Mouse (Mus musculus) limb, embryonic 15.5 days (tissue): Measurements from ENCODE around the gene Zscan12. TPM values are rescaled to one million over a fixed set of nuclear protein-coding genes. Genes with fewer than 3 reads are reported as not detected.
"Not testable (repeated sequence)": the region's sequence is repeated elsewhere in the genome, so short reads cannot be mapped to it uniquely, and the experiment has no call there.

Source experiments
- ATAC-seq: fragments of 200-750 bp; cut with Nextera tagmentation; 2 replicates; pipeline ENCODE4 v1.8.0; 2017; ENCODE audit warnings: low read depth, moderate TSS enrichment; ENCODE audit not compliant: insufficient number of reproducible peaks, low FRiP score, low TSS enrichment
- H3K27ac ChIP-seq: fragments of 300-500 bp; sonication (generic); 2 replicates; pipeline ENCODE4 v1.5.1; 2015; ENCODE audit warnings: moderate library complexity, mild to moderate bottlenecking, inconsistent platforms
- H3K27me3 ChIP-seq: fragments of 300-500 bp; sonication (generic); 2 replicates; pipeline ENCODE4 v1.6.1; 2015; ENCODE audit warnings: inconsistent platforms
- H3K36me3 ChIP-seq: fragments of 300-500 bp; sonication (generic); 2 replicates; pipeline ENCODE4 v1.6.1; 2015; ENCODE audit warnings: inconsistent platforms
- H3K4me1 ChIP-seq: fragments of 300-500 bp; sonication (generic); 2 replicates; pipeline ENCODE4 v1.6.1; 2015; ENCODE audit warnings: inconsistent platforms
- H3K4me2 ChIP-seq: fragments of 300-500 bp; sonication (generic); 2 replicates; pipeline ENCODE4 v1.6.1; 2015; ENCODE audit warnings: mild to moderate bottlenecking, inconsistent platforms
- H3K4me3 ChIP-seq: fragments of 300-500 bp; sonication (generic); 2 replicates; pipeline ENCODE4 v1.5.1; 2015; ENCODE audit warnings: mild to moderate bottlenecking, inconsistent platforms
- H3K9ac ChIP-seq: fragments of 300-500 bp; sonication (generic); 2 replicates; pipeline ENCODE4 v1.6.1; 2015; ENCODE audit warnings: inconsistent platforms
- H3K9me3 ChIP-seq: fragments of 300-500 bp; sonication (generic); 2 replicates; pipeline ENCODE4 v1.6.1; 2016; ENCODE audit warnings: inconsistent platforms
- WGBS: fragments of 180-500 bp; shearing (Covaris S2); methylation state at CpG from one replicate; pipeline ENCODE4 v1.1.7; 2015; 5-methylcytosine and 5-hydroxymethylcytosine counted together
- polyA plus RNA-seq: library from polyadenylated mRNA; unstranded; fragments of >200 nt; fragmentation: Nextera tagmentation; extraction: Ambion mirVana; gene quantifications from 2 replicates; pipeline ENCODE4 v1.2.1, GENCODE M21; 2015

Zscan12 gene
- polyA plus RNA-seq, 1 experiment from 2014 or later, result 10.2 TPM

- no peaks in the 10 kb centered on the region for H3K9me3 ChIP-seq
- ATAC-seq, result no peak
- H3K4me2 ChIP-seq, result no peak overlapping the region
- no peaks in the 10 kb centered on the region for H3K36me3 ChIP-seq
- H3K27me3 ChIP-seq, result no peaks in the 10 kb centered on the region
- H3K4me1 ChIP-seq, result no peaks in the 10 kb centered on the region
- no peak overlapping the region for H3K9ac ChIP-seq
- no peak overlapping the region for H3K4me3 ChIP-seq
- no peak overlapping the region for H3K27ac ChIP-seq
Measured at GRCm38 (mm10) chr13:21350593-21350992, 12.0 kb upstream of the Zscan12 start.

- peaks cover 11% of the 10 kb centered on the region for H3K36me3 ChIP-seq
- no peak overlapping the region for H3K9ac ChIP-seq
- H3K4me2 ChIP-seq, result peak overlapping the region; percentile 51
- H3K9me3 ChIP-seq, result no peaks in the 10 kb centered on the region
- peaks cover 18% of the 10 kb centered on the region for H3K4me1 ChIP-seq
- no peak for ATAC-seq
- peak overlapping the region; percentile 69 for H3K4me3 ChIP-seq
- 74% methylated on average over 12 of the region's 12 CpGs for WGBS
- 0 out of 2 replicates have a peak, but pooled peaks cover 2% of the 10 kb centered on the region for H3K27me3 ChIP-seq
- no peak overlapping the region for H3K27ac ChIP-seq
Measured at GRCm38 (mm10) chr13:21363719-21364118, 1.1 kb downstream of the Zscan12 start.

GRCm38 (mm10) chr13:21366635-21367034 lies 4.0 kb downstream of the Zscan12 start:
- ATAC-seq, result no peak
- Histone ChIP-seq H3K36me3 (peaks cover 36% of the 10 kb centered on the region), H3K4me1 (peaks cover 18% of the 10 kb centered on the region), H3K9me3 (no peaks in the 10 kb centered on the region), H3K27ac (no peak overlapping the region), H3K27me3 (no peaks in the 10 kb centered on the region), H3K9ac (no peak overlapping the region), H3K4me3 (no peak overlapping the region), H3K4me2 (no peak overlapping the region)
- 65% methylated on average over 6 of the region's 6 CpGs for WGBS

- ATAC-seq, result no peak
- Histone ChIP-seq H3K4me3 (no peak overlapping the region), H3K4me1 (no peaks in the 10 kb centered on the region), H3K4me2 (no peak overlapping the region), H3K27ac (no peak overlapping the region), H3K9ac (no peak overlapping the region), H3K27me3 (no peaks in the 10 kb centered on the region), H3K36me3 (peaks cover 30% of the 10 kb centered on the region), H3K9me3 (no peaks in the 10 kb centered on the region)
- WGBS, result 87% methylated on average over 2 of the region's 2 CpGs
Measured at GRCm38 (mm10) chr13:21372700-21373099, 10.1 kb downstream of the Zscan12 start.

GRCm38 (mm10) chr13:21377773-21378172 lies 15.2 kb downstream of the Zscan12 start:
- no peak overlapping the region for H3K4me2 ChIP-seq
- H3K4me3 ChIP-seq, result no peak overlapping the region
- WGBS, result 87% methylated on average over 2 of the region's 2 CpGs
- no peaks in the 10 kb centered on the region for H3K4me1 ChIP-seq
- H3K27ac ChIP-seq, result no peak overlapping the region
- H3K27me3 ChIP-seq, result no peaks in the 10 kb centered on the region
- H3K9ac ChIP-seq, result no peak overlapping the region
- H3K9me3 ChIP-seq, result no peaks in the 10 kb centered on the region
- no peaks in the 10 kb centered on the region for H3K36me3 ChIP-seq
- ATAC-seq, result no peak

GRCm38 (mm10) chr13:21395211-21395610 lies 32.6 kb downstream of the Zscan12 start:
- Histone ChIP-seq H3K27ac (no peak overlapping the region), H3K36me3 (peaks cover 76% of the 10 kb centered on the region), H3K9ac (no peak overlapping the region), H3K4me2 (no peak overlapping the region), H3K4me1 (0 out of 2 replicates have a peak, but pooled peaks cover 3% of the 10 kb centered on the region), H3K9me3 (no peaks in the 10 kb centered on the region; the same call in 1 of the 2 replicates), H3K4me3 (no peak overlapping the region), H3K27me3 (no peaks in the 10 kb centered on the region)
- 86% methylated on average over 1 of the region's 1 CpGs for WGBS
- no peak for ATAC-seq

GRCm38 (mm10) chr13:21395623-21396022 lies 33.0 kb downstream of the Zscan12 start:
- WGBS, result 85% methylated on average over 6 of the region's 6 CpGs
- H3K27ac ChIP-seq, result no peak overlapping the region
- peaks cover 72% of the 10 kb centered on the region for H3K36me3 ChIP-seq

GRCm38 (mm10) chr13:21396048-21396447 lies 33.4 kb downstream of the Zscan12 start:
- H3K27ac ChIP-seq, H3K27me3 ChIP-seq, H3K4me3 ChIP-seq, H3K9ac ChIP-seq, H3K9me3 ChIP-seq, H3K4me1 ChIP-seq, ATAC-seq, H3K4me2 ChIP-seq: not testable (repeated sequence)
- 94% methylated on average over 14 of the region's 18 CpGs for WGBS
- peaks cover 68% of the 10 kb centered on the region for H3K36me3 ChIP-seq

More at GRCm38 (mm10) chr13:21395623-21396022, 33.0 kb downstream of the Zscan12 start:
- 0 out of 2 replicates have a peak, but pooled peaks cover 3% of the 10 kb centered on the region for H3K4me1 ChIP-seq
- no peak overlapping the region for H3K9ac ChIP-seq
- H3K9me3 ChIP-seq, result no peaks in the 10 kb centered on the region
- H3K27me3 ChIP-seq, result no peaks in the 10 kb centered on the region
- H3K4me3 ChIP-seq, result no peak overlapping the region
- no peak overlapping the region for H3K4me2 ChIP-seq
- no peak for ATAC-seq

- 82% methylated on average over 2 of the region's 2 CpGs for WGBS
- no peak for ATAC-seq
Measured at GRCm38 (mm10) chr13:21397486-21397885, 34.9 kb downstream of the Zscan12 start.

GRCm38 (mm10) chr13:21401166-21401565 lies 38.5 kb downstream of the Zscan12 start:
- H3K27me3 ChIP-seq, result no peaks in the 10 kb centered on the region
- H3K4me3 ChIP-seq, result peak overlapping the region; percentile 83
- H3K27ac ChIP-seq, result no peak overlapping the region
- peaks cover 11% of the 10 kb centered on the region; the same call in 1 of the 2 replicates for H3K4me1 ChIP-seq
- peaks cover 22% of the 10 kb centered on the region for H3K36me3 ChIP-seq
- peak overlapping the region; percentile 44 for H3K4me2 ChIP-seq
- WGBS, result 79% methylated on average over 3 of the region's 3 CpGs
- ATAC-seq, result no peak
- no peak overlapping the region for H3K9ac ChIP-seq
- H3K9me3 ChIP-seq, result no peaks in the 10 kb centered on the region

More at GRCm38 (mm10) chr13:21397486-21397885, 34.9 kb downstream of the Zscan12 start:
- Histone ChIP-seq H3K4me1 (peaks cover 11% of the 10 kb centered on the region; the same call in 1 of the 2 replicates), H3K27me3 (no peaks in the 10 kb centered on the region), H3K9ac (no peak overlapping the region), H3K4me2 (no peak overlapping the region), H3K4me3 (no peak overlapping the region), H3K36me3 (peaks cover 54% of the 10 kb centered on the region), H3K27ac (no peak overlapping the region), H3K9me3 (no peaks in the 10 kb centered on the region)

GRCm38 (mm10) chr13:21401636-21402286 lies 39.1 kb downstream of the Zscan12 start:
- Histone ChIP-seq H3K27ac (peak overlapping the region; percentile 77; the same call in 1 of the 2 replicates), H3K9me3 (no peaks in the 10 kb centered on the region), H3K4me2 (peak overlapping the region; percentile 44), H3K9ac (peak overlapping the region; percentile 90), H3K36me3 (peaks cover 16% of the 10 kb centered on the region), H3K27me3 (no peaks in the 10 kb centered on the region), H3K4me1 (peaks cover 11% of the 10 kb centered on the region; the same call in 1 of the 2 replicates), H3K4me3 (peak overlapping the region; percentile 83)
- 15% methylated on average over 12 of the region's 12 CpGs for WGBS
- no peak for ATAC-seq

GRCm38 (mm10) chr13:21402287-21402846 lies 39.7 kb downstream of the Zscan12 start, which contains the start of gene Zkscan3:
Gene Zkscan3, minus strand, starts transcription at chr13:21402755.
- under 1% methylated on average over 35 of the region's 35 CpGs for WGBS
- no peaks in the 10 kb centered on the region for H3K9me3 ChIP-seq
- H3K36me3 ChIP-seq, result peaks cover 14% of the 10 kb centered on the region
- H3K27me3 ChIP-seq, result no peaks in the 10 kb centered on the region
- peak within 1 kb of the TSS; percentile 83 for H3K4me3 ChIP-seq
- peak within 1 kb of the TSS; percentile 44 for H3K4me2 ChIP-seq
- peak within 1 kb of the TSS; percentile 90 for H3K9ac ChIP-seq
- ATAC-seq, result peak; percentile 90; the same call in 1 of the 2 replicates
- peak within 1 kb of the TSS; percentile 77 for H3K27ac ChIP-seq
- H3K4me1 ChIP-seq, result peaks cover 13% of the 10 kb centered on the region; the same call in 1 of the 2 replicates
